Mouse (Mus musculus) spleen, postnatal 36 days (tissue): ENCODE measurements around the gene Vegfb.

Experiments
- DNase-seq, 2 experiments: peaks; one replicate each; pipeline ENCODE4 v3.0.0; 2022; ENCODE audit warnings: low spot score in 2 of 2, mixed read lengths in 1 of 2

Gene Vegfb

GRCm38 (mm10) chr19:6941372-6942248 is 45.8 kb downstream of the Vegfb start, which contains the start of gene Bad:
Bad (plus strand) TSS chr19:6941861.
- DNase-seq, result peak; percentile 89 to 90

GRCm38 (mm10) chr19:6940396-6941351 is 46.8 kb downstream of the Vegfb start:
- DNase-seq, result no peak

GRCm38 (mm10) chr19:6939106-6940002 is 48.1 kb downstream of the Vegfb start:
- DNase-seq, result no peak

GRCm38 (mm10) chr19:6937541-6938465 is 49.6 kb downstream of the Vegfb start:
- no peak for DNase-seq

GRCm38 (mm10) chr19:6936299-6936698 is 51.2 kb downstream of the Vegfb start:
- DNase-seq, result no peak

GRCm38 (mm10) chr19:6934195-6934977 is 53.1 kb downstream of the Vegfb start, which contains the start of gene Kcnk4:
Kcnk4 (minus strand) TSS chr19:6934515.
- DNase-seq, result no peak

- DNase-seq, result no peak
Observed at GRCm38 (mm10) chr19:6933436-6934194, 53.8 kb downstream of the Vegfb start.

- no peak for DNase-seq
Observed at GRCm38 (mm10) chr19:6933102-6933435, 54.4 kb downstream of the Vegfb start.
